Comparison of ENCODE assay signal across 9 mouse cellular contexts in the genomic region with DNA sequence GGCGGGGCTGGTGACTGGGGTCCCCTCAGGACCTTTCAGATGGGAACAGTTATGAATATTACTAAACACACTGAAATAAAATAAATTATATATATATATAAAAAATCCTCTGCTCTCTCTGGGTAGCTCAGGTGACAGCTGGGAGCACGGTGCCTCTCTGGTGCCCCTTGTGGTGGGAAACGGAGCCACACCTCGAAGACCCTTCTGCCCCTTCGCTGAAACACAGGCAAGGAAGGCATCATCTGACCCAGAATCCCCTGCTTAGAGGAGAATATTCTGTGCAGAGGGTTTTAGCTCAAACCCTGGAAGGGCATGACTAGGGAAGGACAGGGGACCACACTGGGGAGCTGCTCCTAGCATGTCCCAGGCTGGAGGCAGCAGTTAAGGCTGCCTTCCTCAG.
DNase-seq lines count a peak whose midpoint lies in the region; ATAC-seq lines count a peak whose summit lies in the region.
"Had no signal": no experiment of that assay in that cellular context is flagged by ENCODE, and none has a peak within 500 bp of the region (broad histone marks: within the 10 kb centered on the region; RNA-seq: fewer than 3 reads in every experiment).

No protein-coding gene starts in this region.

- no peak overlapping the region for H3K9ac ChIP-seq in liver, embryonic 12.5 days
- H3K9ac ChIP-seq: heart, embryonic 13.5 days had no signal

- H3K27ac ChIP-seq in liver, embryonic 12.5 days: no peak overlapping the region
- H3K27ac ChIP-seq: heart, embryonic 13.5 days had no signal

- WGBS in liver, embryonic 12.5 days (ENCODE audit: insufficient replicate concordance): 7% methylated on average over 5 of the region's 5 CpGs

- DNase-seq in adrenal gland, postnatal 10 days: peak; percentile 43
- DNase-seq in adrenal gland, adult 8-10 months: no peak
- peak; percentile 21 for DNase-seq in liver
- peak; percentile 69 for DNase-seq in embryo, embryonic 9.5 days (ENCODE audit: extremely low spot score)
- DNase-seq in lung, postnatal 10 days: peak; percentile 32
- DNase-seq in thymus, postnatal 4 days: peak; percentile 72

- H3K36me3 ChIP-seq in liver, embryonic 12.5 days: no peaks in the 10 kb centered on the region
- H3K36me3 ChIP-seq: heart, embryonic 13.5 days had no signal

- no peaks in the 10 kb centered on the region for H3K9me3 ChIP-seq in liver, embryonic 12.5 days (replicated peaks)
- H3K9me3 ChIP-seq: heart, embryonic 13.5 days had no signal

- no peaks in the 10 kb centered on the region for H3K27me3 ChIP-seq in liver, embryonic 12.5 days (replicated peaks)

- ATAC-seq in liver, embryonic 12.5 days: no peak
- no peak for ATAC-seq in erythroblast, adult 5-6 weeks (replicated peaks; ENCODE audit: low FRiP score, poor library complexity, severe bottlenecking)

- no peak overlapping the region for H3K4me2 ChIP-seq in liver, embryonic 12.5 days
- H3K4me2 ChIP-seq: heart, embryonic 13.5 days had no signal

- no peaks in the 10 kb centered on the region for H3K4me1 ChIP-seq in liver, embryonic 12.5 days
- H3K4me1 ChIP-seq: heart, embryonic 13.5 days had no signal

- no peak overlapping the region for H3K4me3 ChIP-seq in liver, embryonic 12.5 days
- H3K4me3 ChIP-seq: heart, embryonic 13.5 days had no signal
